Mouse (Mus musculus) CH12.LX (cell line): ENCODE measurements around the gene Gatad2a.

Source experiments
- BHLHE40 ChIP-seq: IDR thresholded peaks from 2 replicates; pipeline ENCODE4 v1.6.1; 2011; ENCODE audit warnings: mild to moderate bottlenecking, low read depth, low read length, improper control_type of control experiment
- POLR2A ChIP-seq: IDR thresholded peaks from 2 replicates; pipeline ENCODE4 v1.6.1; 2011; ENCODE audit warnings: low read depth, mild to moderate bottlenecking, improper control_type of control experiment, low read length
- TCF12 ChIP-seq: IDR thresholded peaks from 2 replicates; pipeline ENCODE4 v1.6.1; 2014; ENCODE audit warnings: low read depth, mild to moderate bottlenecking, inconsistent platforms, low read length, improper control_type of control experiment

DNA sequence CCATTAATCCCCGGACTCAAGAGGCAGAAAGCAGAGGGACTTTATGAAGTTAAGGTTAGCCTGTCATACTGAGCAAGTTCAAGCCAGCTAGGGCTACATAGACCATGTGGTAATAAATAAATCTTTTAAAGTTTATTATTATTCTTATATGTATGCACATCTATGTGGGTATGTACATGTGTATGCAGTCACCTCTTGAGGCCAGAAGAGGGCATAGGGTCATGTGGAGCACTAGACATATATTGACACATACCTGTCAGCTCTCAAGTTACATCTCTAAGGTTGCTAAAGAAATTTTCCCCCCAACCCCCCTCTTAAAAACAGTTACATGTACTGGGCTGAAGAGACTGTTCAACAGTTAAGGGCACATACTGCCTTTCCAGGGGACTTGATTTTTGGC, 16.6 kb upstream of the Gatad2a start:
- TF ChIP-seq POLR2A (no peak), TCF12 (no peak), BHLHE40 (no peak)
